Mouse (Mus musculus) midbrain, embryonic 14.5 days (tissue): Measurements from ENCODE around the gene Ccl7. TPM values are rescaled to one million over a fixed set of nuclear protein-coding genes. Genes with fewer than 3 reads are reported as not detected.

ENCODE experiments used
- ATAC-seq: fragments of 200-750 bp; cut with Nextera tagmentation; 2 replicates; pipeline ENCODE4 v1.8.0; 2017; ENCODE audit warnings: moderate number of reproducible peaks, moderate library complexity; ENCODE audit not compliant: low FRiP score, low TSS enrichment
- DNase-seq: peaks from one replicate; pipeline ENCODE4 v3.0.0-alpha.2; 2015
- H3K27ac ChIP-seq: fragments of 300-500 bp; sonication (generic); replicated peaks from 2 replicates; pipeline ENCODE4 v1.5.1; 2014; ENCODE audit warnings: mild to moderate bottlenecking, low read depth, low read length, moderate library complexity
- H3K27me3 ChIP-seq: fragments of 300-500 bp; sonication (generic); 2 replicates; pipeline ENCODE4 v1.6.1; 2014; ENCODE audit warnings: low read length, control low read depth, mixed read lengths; ENCODE audit not compliant: control insufficient read depth, insufficient read depth
- H3K36me3 ChIP-seq: fragments of 300-500 bp; sonication (generic); 2 replicates; pipeline ENCODE4 v1.6.1; 2014; ENCODE audit warnings: low read length, control low read depth; ENCODE audit not compliant: control insufficient read depth, insufficient read depth
- H3K4me1 ChIP-seq: fragments of 300-500 bp; sonication (generic); 2 replicates; pipeline ENCODE4 v1.6.1; 2014; ENCODE audit warnings: mild to moderate bottlenecking, antibody characterized with exemption, low read length, control low read depth; ENCODE audit not compliant: control insufficient read depth, insufficient read depth
- H3K4me2 ChIP-seq: fragments of 300-500 bp; sonication (generic); 2 replicates; pipeline ENCODE4 v1.6.1; 2014; ENCODE audit warnings: mild to moderate bottlenecking, low read length, moderate library complexity
- H3K4me3 ChIP-seq: fragments of 300-500 bp; sonication (generic); replicated peaks from 2 replicates; pipeline ENCODE4 v1.5.1; 2014; ENCODE audit warnings: low read depth, low read length
- H3K9ac ChIP-seq: fragments of 300-500 bp; sonication (generic); replicated peaks from 2 replicates; pipeline ENCODE4 v1.6.1; 2014; ENCODE audit warnings: mild to moderate bottlenecking, low read length, moderate library complexity
- H3K9me3 ChIP-seq: fragments of 300-500 bp; sonication (generic); 2 replicates; pipeline ENCODE4 v1.6.1; 2016; ENCODE audit warnings: low read length, control low read depth, mixed read lengths; ENCODE audit not compliant: control insufficient read depth
- WGBS: fragments of 180-500 bp; shearing (Covaris S2); extraction: QIAGEN DNeasy Blood & Tissue Kit; methylation state at CpG from one replicate; pipeline ENCODE4 v1.1.7; 2014; 5-methylcytosine and 5-hydroxymethylcytosine counted together
- polyA plus RNA-seq: library from polyadenylated mRNA; unstranded; fragments of >200 nt; fragmentation: Nextera tagmentation; extraction: Ambion mirVana; gene quantifications from 2 replicates; pipeline ENCODE4 v1.2.1, GENCODE M21; 2014

Ccl7 gene
- polyA plus RNA-seq, 1 experiment from 2014 or later = 1.9 TPM

GRCm38 (mm10) chr11:82047746-82048415, 2.4 kb downstream of the Ccl7 start:
- Histone ChIP-seq H3K4me1 (no peaks in the 10 kb centered on the region), H3K36me3 (no peaks in the 10 kb centered on the region), H3K27ac (no peak overlapping the region), H3K27me3 (no peaks in the 10 kb centered on the region), H3K9ac (no peak overlapping the region), H3K9me3 (no peaks in the 10 kb centered on the region), H3K4me2 (no peak overlapping the region), H3K4me3 (no peak overlapping the region)
- DNase-seq (peak; percentile 47), ATAC-seq (no peak)
- WGBS = 57% methylated on average over 6 of the region's 6 CpGs

DNA sequence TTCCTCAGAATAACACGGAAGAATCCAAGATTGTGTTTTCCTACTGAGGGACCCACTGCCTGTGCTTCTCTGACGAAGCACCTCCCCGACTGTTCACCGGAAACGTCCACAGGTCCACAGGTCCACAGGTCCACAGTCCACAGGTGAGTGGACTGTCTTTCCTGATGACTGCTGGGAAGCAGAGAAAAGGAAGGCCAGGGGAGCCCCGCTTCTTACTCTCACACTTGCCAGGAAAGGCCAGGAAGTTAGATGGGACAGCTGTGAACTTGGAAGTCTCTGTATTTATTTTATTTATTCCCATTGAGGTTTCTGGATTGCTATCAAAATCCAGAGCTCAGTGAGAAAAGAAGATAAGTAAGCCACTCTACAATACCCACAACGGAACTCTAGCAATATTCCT, 8.3 kb downstream of the Ccl7 start:
- Histone ChIP-seq H3K9ac (no peak overlapping the region), H3K36me3 (no peaks in the 10 kb centered on the region), H3K27me3 (no peaks in the 10 kb centered on the region), H3K4me2 (no peak overlapping the region), H3K27ac (no peak overlapping the region), H3K4me3 (no peak overlapping the region), H3K9me3 (no peaks in the 10 kb centered on the region), H3K4me1 (no peaks in the 10 kb centered on the region)
- ATAC-seq (no peak), DNase-seq (no peak)
- 92% methylated on average over 7 of the region's 7 CpGs for WGBS

- H3K9ac ChIP-seq = no peak within 1 kb of the TSS
- H3K4me2 ChIP-seq = no peak within 1 kb of the TSS
- no peak for ATAC-seq
- no peaks in the 10 kb centered on the region for H3K4me1 ChIP-seq
- H3K9me3 ChIP-seq = no peaks in the 10 kb centered on the region
- H3K27me3 ChIP-seq = no peaks in the 10 kb centered on the region
- H3K36me3 ChIP-seq = no peaks in the 10 kb centered on the region
- H3K27ac ChIP-seq = no peak within 1 kb of the TSS
- 83% methylated on average over 6 of the region's 6 CpGs for WGBS
- H3K4me3 ChIP-seq = no peak within 1 kb of the TSS
- DNase-seq = no peak
Observed at GRCm38 (mm10) chr11:82057646-82058045, 12.1 kb downstream of the Ccl7 start, which contains the start of gene Ccl11. Gene Ccl11, plus strand, starts transcription at chr11:82057823.

DNA sequence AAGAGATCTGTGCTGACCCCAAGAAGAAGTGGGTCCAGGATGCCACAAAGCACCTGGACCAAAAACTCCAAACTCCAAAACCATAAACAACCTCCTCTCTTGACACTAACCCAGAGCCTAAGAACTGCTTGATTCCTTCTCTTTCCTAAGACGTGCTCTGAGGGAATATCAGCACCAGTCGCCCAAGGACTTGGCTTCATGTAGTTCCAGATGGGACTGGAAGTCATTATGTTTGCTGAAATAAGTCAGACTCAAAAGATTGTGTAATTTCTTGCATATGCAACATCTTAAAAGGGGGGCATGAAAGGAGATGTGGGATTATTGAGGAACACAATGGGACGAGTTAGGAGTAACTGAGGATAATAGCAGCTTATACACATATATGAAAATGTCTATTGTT, 16.7 kb downstream of the Ccl7 start:
- Histone ChIP-seq H3K4me1 (no peaks in the 10 kb centered on the region), H3K9me3 (no peaks in the 10 kb centered on the region), H3K9ac (no peak overlapping the region), H3K27ac (no peak overlapping the region), H3K4me2 (no peak overlapping the region), H3K27me3 (no peaks in the 10 kb centered on the region), H3K36me3 (no peaks in the 10 kb centered on the region), H3K4me3 (no peak overlapping the region)
- no peak for ATAC-seq
- DNase-seq = no peak
- WGBS = 81% methylated on average over 3 of the region's 3 CpGs

DNA sequence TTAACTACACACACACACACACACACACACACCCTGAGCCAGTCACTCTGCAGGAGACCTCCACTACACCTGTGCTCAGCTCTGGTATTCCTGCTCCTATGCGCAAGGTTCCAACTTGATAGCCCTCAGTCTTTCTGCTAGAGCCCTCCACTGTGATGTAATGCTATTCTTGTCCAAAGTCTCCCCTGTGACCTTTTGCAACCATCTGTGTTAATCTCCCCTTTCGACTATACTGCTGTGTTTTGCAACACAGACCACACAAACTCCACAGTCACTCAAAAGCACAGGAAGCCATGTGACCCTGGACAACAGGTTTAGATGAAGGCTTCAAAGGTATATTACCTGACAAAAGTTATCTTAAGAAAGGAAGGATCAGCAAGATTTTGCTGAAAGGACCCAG, 17.9 kb downstream of the Ccl7 start:
- ATAC-seq = no peak

GRCm38 (mm10) chr11:82066953-82067571, 21.6 kb downstream of the Ccl7 start:
- 85% methylated on average over 7 of the region's 7 CpGs for WGBS

More for the DNA sequence above, 17.9 kb downstream of the Ccl7 start:
- Histone ChIP-seq H3K9ac (no peak overlapping the region), H3K27me3 (no peaks in the 10 kb centered on the region), H3K4me2 (no peak overlapping the region), H3K36me3 (no peaks in the 10 kb centered on the region), H3K4me3 (no peak overlapping the region), H3K27ac (no peak overlapping the region), H3K4me1 (no peaks in the 10 kb centered on the region), H3K9me3 (no peaks in the 10 kb centered on the region)
- 83% methylated on average over 2 of the region's 2 CpGs for WGBS
- DNase-seq = no peak

DNA sequence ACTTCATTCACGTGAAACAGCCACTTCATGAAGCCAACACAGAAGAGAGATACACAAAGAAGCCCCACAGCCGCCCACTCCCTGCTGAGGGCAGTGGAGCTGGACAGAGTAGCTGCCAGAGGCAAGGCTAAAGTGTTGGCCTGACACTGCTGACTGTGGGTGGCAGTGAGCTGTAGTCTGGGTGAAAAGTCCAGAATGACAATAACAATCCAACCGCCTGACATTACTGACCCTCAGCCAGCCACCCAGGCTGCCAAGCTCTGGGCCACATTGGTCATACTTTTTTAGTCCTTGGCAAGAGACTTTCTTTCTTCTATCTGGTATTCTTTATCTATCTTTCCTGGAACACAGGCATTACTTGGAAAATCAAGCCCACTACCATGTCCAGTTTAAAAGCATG, 25.6 kb downstream of the Ccl7 start:
- Histone ChIP-seq H3K4me2 (no peak overlapping the region), H3K4me3 (no peak overlapping the region), H3K36me3 (no peaks in the 10 kb centered on the region), H3K27me3 (no peaks in the 10 kb centered on the region), H3K9me3 (no peaks in the 10 kb centered on the region), H3K4me1 (no peaks in the 10 kb centered on the region), H3K9ac (no peak overlapping the region), H3K27ac (no peak overlapping the region)
- ATAC-seq (no peak), DNase-seq (no peak)
- 82% methylated on average over 3 of the region's 3 CpGs for WGBS

More at GRCm38 (mm10) chr11:82066953-82067571, 21.6 kb downstream of the Ccl7 start:
- H3K27ac ChIP-seq = no peak overlapping the region
- ATAC-seq = no peak
- no peaks in the 10 kb centered on the region for H3K9me3 ChIP-seq
- no peak overlapping the region for H3K9ac ChIP-seq
- H3K4me1 ChIP-seq = no peaks in the 10 kb centered on the region
- DNase-seq = no peak
- H3K27me3 ChIP-seq = no peaks in the 10 kb centered on the region
- H3K36me3 ChIP-seq = no peaks in the 10 kb centered on the region
- no peak overlapping the region for H3K4me3 ChIP-seq
- no peak overlapping the region for H3K4me2 ChIP-seq

DNA sequence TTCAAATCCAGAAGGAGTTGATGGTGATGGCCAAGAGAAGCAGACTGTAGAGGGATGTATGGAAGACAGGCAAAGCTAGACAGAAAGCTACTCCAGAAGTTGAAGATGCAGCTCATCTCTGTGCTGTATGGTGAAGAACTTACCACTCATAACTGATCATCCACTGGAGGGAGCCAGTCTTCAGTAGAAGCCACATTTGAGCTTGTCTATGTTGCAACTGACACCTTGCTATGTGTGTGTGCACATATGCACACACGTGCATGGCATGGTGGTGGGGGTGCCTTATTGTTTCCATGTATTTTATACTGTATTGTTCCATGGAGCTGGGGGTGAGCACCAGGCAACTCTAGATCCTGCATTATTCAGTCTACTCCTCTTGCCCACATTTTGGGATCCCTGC, 26.9 kb downstream of the Ccl7 start:
- Histone ChIP-seq H3K9ac (no peak overlapping the region), H3K9me3 (no peaks in the 10 kb centered on the region), H3K4me1 (no peaks in the 10 kb centered on the region), H3K4me3 (no peak overlapping the region), H3K4me2 (no peak overlapping the region), H3K27ac (no peak overlapping the region), H3K36me3 (no peaks in the 10 kb centered on the region), H3K27me3 (no peaks in the 10 kb centered on the region)
- DNase-seq = no peak
- ATAC-seq = no peak
- WGBS = 76% methylated on average over 1 of the region's 1 CpGs

DNA sequence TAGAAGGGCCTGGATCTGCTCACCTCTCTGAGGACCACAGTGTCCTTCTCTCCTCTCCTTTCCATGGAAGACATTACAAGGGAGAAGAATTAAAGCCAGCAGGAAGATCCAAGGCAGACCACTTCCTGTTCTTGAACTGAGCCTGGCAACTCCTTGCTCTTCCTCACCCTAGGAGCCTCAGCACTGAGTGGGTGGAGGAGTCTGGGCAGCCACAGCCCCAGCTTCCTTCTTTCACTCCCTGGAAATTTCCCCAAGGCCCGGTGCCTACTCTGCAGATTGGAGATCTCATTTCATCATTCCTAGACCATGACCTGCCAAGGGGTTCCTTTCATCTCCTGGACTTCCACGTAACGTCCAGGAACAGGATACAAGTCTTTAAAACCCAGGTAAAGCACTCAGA, 27.5 kb downstream of the Ccl7 start:
- Histone ChIP-seq H3K9me3 (no peaks in the 10 kb centered on the region), H3K4me3 (no peak overlapping the region), H3K4me1 (no peaks in the 10 kb centered on the region), H3K9ac (no peak overlapping the region), H3K27ac (no peak overlapping the region), H3K4me2 (no peak overlapping the region), H3K36me3 (no peaks in the 10 kb centered on the region), H3K27me3 (no peaks in the 10 kb centered on the region)
- ATAC-seq (no peak), DNase-seq (no peak)
- 78% methylated on average over 3 of the region's 3 CpGs for WGBS
